Mouse (Mus musculus): ENCODE measurements around the gene Cyp2c37.
"Not testable (repeated sequence)": the region's sequence is repeated elsewhere in the genome, so short reads cannot be mapped to it uniquely, and the experiment has no call there.

The Cyp2c37 gene

GRCm38 (mm10) chr19:39992140-39992539 lies at the start of gene Cyp2c37:
TSS of gene Cyp2c37 (plus strand) at chr19:39992424.
- not testable (repeated sequence) for DNase-seq (ENCODE audit: low spot score)

DNA sequence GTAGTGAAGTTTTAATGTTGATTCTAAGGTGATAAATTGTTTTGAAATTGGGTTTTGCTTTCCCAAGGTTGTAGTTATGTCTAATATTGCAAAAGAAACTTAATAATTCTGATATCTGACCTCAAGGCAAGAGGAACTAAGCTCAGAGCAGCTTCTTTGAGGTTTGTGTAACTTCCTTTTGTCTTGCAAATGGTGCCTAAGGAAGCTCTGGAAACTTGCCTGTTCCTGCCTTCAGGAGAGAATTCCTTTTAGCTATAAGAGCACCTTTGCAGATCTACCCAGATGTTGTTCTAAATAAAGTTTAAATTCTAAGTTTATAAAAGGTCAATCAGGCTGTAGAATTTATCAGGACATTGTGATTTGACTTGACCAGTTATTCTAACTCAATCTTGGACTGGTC lies 31.4 kb upstream of the Cyp2c37 start:
- not testable (repeated sequence) for DNase-seq (ENCODE audit: low spot score)

DNA sequence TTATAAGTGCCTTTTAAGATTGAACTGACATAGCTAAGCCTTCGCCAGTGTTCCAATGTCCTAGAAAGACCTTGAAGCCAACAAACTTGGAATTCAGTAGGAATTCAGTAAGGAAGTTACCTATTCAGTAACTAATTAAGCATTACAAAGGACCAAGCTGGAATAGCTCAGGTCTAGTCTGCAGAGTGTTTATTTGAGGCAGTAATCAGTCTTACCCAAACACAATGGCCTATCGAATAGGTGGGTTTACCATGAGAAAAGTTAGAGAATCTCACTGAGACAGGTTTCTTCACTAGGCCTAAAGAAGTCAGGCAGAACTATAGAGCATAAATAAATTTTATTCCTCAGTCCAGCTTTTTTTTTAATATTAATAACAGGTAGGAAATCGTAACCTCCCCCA lies 21.1 kb upstream of the Cyp2c37 start:
- DNase-seq (ENCODE audit: low spot score), result not testable (repeated sequence)

DNA sequence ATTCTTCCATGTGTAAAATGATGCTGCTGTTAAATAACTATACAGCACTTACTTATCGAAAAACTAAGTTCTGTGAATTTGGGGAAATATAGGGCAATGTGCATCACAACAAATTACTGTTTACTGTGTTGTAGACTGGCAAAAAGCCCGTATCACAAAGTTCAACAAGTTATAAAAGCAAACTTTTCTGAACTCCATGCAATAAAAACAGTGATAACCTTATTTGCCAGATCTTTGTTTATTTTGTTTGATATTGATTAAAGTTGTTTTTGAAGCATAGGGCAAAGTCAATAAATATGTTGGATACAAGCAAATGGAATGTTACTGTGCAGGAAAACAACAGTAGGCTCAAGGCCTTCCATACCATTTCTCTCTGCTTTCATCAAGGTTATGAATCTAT lies 2.8 kb upstream of the Cyp2c37 start:
- DNase-seq (ENCODE audit: low spot score), result no peak

Data from adipocyte (in vitro differentiated cells).